Mouse (Mus musculus) G1E (cell line): Measurements from ENCODE around the gene Cpt1c. TPM values are rescaled to one million over a fixed set of nuclear protein-coding genes. Genes with fewer than 3 reads are reported as not detected.
"Not testable (repeated sequence)": the region's sequence is repeated elsewhere in the genome, so short reads cannot be mapped to it uniquely, and the experiment has no call there.

ENCODE experiments used
- ATAC-seq: 2 replicates; pipeline ENCODE4 v1.8.0; 2016; ENCODE audit warnings: mild to moderate bottlenecking; ENCODE audit not compliant: insufficient number of reproducible peaks, poor library complexity, low FRiP score, severe bottlenecking; ENCODE audit errors: extremely low read depth
- DNase-seq: peaks from one replicate; pipeline ENCODE4 v3.0.0; 2012; ENCODE audit warnings: low spot score
- H3K27me3 ChIP-seq: 2 replicates; pipeline ENCODE4 v1.6.1; 2012; ENCODE audit warnings: mild to moderate bottlenecking, low read length, inconsistent platforms; ENCODE audit not compliant: insufficient read depth
- H3K36me3 ChIP-seq: replicated peaks from 2 replicates; pipeline ENCODE3; 2012; ENCODE audit warnings: mild to moderate bottlenecking, inconsistent platforms
- H3K4me1 ChIP-seq: 2 replicates; pipeline ENCODE4 v1.6.1; 2012; ENCODE audit warnings: low read depth, low read length, inconsistent platforms, mixed read lengths; ENCODE audit not compliant: insufficient read depth
- H3K4me3 ChIP-seq: 2 replicates; pipeline ENCODE4 v1.5.1; 2012; ENCODE audit warnings: low read depth, mild to moderate bottlenecking, inconsistent platforms, low read length, moderate library complexity, mixed read lengths
- H3K9me3 ChIP-seq: replicated peaks from 2 replicates; pipeline ENCODE4 v1.6.1; 2012; ENCODE audit warnings: inconsistent platforms
- CTCF ChIP-seq: IDR thresholded peaks from 2 replicates; pipeline ENCODE4 v1.5.1; 2012; ENCODE audit warnings: low read depth, low read length, inconsistent platforms, mixed read lengths
- GATA1 ChIP-seq: IDR thresholded peaks from 2 replicates; pipeline ENCODE4 v1.6.1; 2012; ENCODE audit warnings: borderline replicate concordance, low read length, inconsistent platforms, mixed read lengths
- GATA2 ChIP-seq: IDR thresholded peaks from 2 replicates; pipeline ENCODE4 v1.6.1; 2012; ENCODE audit warnings: low read depth, low read length, inconsistent platforms, borderline replicate concordance
- POLR2AphosphoS5 ChIP-seq: IDR thresholded peaks from 2 replicates; pipeline ENCODE4 v1.6.1; 2012; ENCODE audit warnings: low read depth, low read length, inconsistent platforms; ENCODE audit not compliant: insufficient replicate concordance
- TAL1 ChIP-seq: conservative IDR thresholded peaks from 2 replicates; pipeline ENCODE4 v1.6.1; 2012; ENCODE audit warnings: low read depth, low read length, inconsistent platforms, mixed read lengths
- polyA plus RNA-seq: library from polyadenylated mRNA; stranded (reverse); fragments of >175 nt; gene quantifications from 2 replicates; pipeline ENCODE4 v1.2.3, GENCODE M21; 2012
- total RNA-seq, 2 experiments: library from RNA; stranded (forward) in 1 of 2; stranded (reverse) in 1 of 2; fragments of 200-1000 nt in 1 of 2; fragments of >200 nt in 1 of 2; fragmentation: Nextera tagmentation in 1 of 2; gene quantifications; 2 replicates each; pipeline ENCODE4 v1.2.3; 2014 to 2017

Cpt1c gene
- total RNA-seq (2014; fragmentation: Nextera tagmentation) (0.53 and 2.4 TPM in 2 replicates), total RNA-seq (2017) (0.11 and 0.23 TPM in 2 replicates), polyA plus RNA-seq (0.28 and 0.33 TPM in 2 replicates)

DNA sequence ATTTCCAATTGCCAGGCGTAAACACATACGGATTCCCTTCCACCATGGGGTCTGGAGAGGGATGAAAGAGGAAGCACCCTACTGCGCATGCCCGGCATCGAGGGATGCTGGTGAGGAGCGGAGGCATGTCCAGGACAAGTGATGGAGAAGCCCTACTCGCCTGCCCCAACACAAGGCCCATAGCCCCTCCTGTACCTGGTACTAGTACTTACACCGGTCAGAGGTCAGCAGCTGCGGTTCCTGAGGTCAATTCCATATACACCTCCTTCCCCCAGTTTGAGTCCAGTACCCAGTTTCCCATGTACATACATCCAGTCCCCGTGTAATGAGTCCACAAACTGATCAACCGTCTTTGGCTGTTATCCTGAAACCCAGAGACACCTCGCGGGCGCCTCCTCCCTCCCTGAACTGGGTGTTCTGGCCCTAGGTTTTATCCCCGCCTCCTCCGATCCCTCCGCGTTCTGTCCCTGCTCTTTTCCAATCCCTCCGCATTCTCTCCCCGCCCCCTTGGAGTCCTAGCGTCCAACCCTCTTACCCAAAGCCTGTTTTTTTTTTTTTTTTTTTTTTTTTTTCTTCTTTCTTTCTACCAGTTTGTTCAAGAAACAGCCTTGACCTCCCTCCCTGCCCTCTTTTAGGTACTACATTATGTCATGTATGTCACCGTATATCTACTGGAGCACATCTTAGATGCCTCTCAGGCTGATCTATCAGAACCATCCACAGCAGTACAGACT is at the start of gene Cpt1c:
Gene Cpt1c, minus strand, starts transcription at position 469 of the 734 bp plus-strand sequence.
- Histone ChIP-seq H3K4me1 (peaks cover 63% of the 10 kb centered on the region), H3K27me3 (peaks cover 29% of the 10 kb centered on the region), H3K4me3 (peak within 1 kb of the TSS; percentile 56; the same call in 1 of the 2 replicates), H3K9me3 (no peaks in the 10 kb centered on the region), H3K36me3 (peaks cover 47% of the 10 kb centered on the region)
- ATAC-seq: peak; percentile 8; the same call in 1 of the 2 replicates
- TF ChIP-seq POLR2AphosphoS5 (peak; percentile 79), CTCF (no peak)
- DNase-seq: peak; percentile 55

DNA sequence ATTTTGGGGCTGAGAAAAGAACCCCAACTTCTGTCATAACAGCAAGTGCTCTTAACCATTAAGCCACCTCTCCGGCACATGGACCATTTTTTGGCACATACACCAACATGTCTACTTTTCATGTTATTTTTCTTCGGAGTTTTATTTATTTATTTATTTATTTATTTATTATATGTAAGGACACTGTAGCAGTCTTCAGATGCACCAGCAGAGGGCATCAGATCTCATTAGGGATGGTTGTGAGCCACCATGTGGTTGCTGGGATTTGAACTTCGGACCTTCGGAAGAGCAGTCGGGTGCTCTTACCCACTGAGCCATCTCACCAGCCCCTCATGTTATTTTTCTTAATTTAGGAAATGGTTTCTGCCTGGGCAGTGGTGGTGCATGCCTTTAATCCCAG is 49.1 kb upstream of the Cpt1c start:
- Histone ChIP-seq H3K36me3 (peaks cover 39% of the 10 kb centered on the region), H3K27me3 (peaks cover 24% of the 10 kb centered on the region), H3K4me1 (peaks cover 27% of the 10 kb centered on the region)
- H3K4me3 ChIP-seq, ATAC-seq, H3K9me3 ChIP-seq, DNase-seq: not testable (repeated sequence)

DNA sequence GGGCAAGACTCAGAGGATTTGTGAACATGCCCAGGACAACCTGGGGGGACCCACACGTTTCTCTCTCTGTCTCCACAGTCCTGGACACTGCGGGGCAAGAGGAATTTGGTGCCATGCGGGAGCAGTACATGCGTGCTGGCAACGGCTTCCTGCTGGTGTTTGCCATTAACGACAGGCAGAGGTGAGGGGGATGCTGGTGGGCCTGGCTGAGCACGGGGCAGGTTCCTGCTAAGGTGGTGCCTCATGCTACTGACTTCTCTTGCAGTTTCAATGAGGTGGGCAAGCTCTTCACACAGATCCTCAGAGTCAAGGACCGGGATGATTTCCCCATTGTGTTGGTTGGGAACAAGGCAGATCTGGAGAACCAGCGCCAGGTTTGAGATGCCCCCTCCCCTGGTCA is 45.6 kb upstream of the Cpt1c start:
- Histone ChIP-seq H3K4me3 (no peak overlapping the region), H3K27me3 (peaks cover 24% of the 10 kb centered on the region), H3K36me3 (peaks cover 8% of the 10 kb centered on the region), H3K4me1 (peaks cover 35% of the 10 kb centered on the region), H3K9me3 (no peaks in the 10 kb centered on the region)
- ATAC-seq (no peak), DNase-seq (no peak)
- TF ChIP-seq CTCF: no peak
- TF ChIP-seq TAL1: no peak
- no peak for TF ChIP-seq GATA1
- TF ChIP-seq POLR2AphosphoS5: no peak
- TF ChIP-seq GATA2: no peak

DNA sequence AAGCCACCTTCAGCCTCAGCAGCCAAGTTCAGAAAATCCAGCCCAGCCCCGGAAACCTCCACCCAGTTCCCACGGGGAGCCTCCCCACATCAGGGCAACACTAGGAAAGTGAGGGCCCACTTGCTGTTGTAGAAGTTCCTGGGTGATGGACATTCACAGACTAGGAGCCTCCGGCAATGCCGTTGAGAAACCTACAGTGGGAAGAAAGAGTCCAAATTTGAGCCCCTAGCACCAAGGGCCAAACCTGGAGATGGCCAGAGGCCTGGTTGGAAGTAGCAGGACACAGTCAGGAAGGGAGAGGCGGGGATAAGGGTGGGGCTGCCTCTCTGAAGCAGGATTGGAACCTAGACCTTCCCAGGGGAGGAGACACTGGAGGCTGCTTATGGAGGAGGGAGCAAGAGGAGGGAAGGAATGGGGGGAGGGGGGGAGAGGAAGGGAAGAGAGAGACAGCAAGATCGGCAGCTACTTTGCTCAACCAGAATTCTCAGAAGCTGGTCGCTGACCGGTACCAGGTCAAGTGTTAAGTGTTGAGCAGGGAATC is 44.5 kb upstream of the Cpt1c start:
- TF ChIP-seq TAL1: no peak
- DNase-seq: no peak
- Histone ChIP-seq H3K9me3 (no peaks in the 10 kb centered on the region), H3K4me1 (peaks cover 40% of the 10 kb centered on the region), H3K27me3 (peaks cover 24% of the 10 kb centered on the region), H3K36me3 (peaks cover 8% of the 10 kb centered on the region), H3K4me3 (no peak overlapping the region)
- ATAC-seq: no peak

GRCm38 (mm10) chr7:45017242-45018061 is 42.8 kb upstream of the Cpt1c start, which contains the start of gene Rras:
Gene Rras, plus strand, starts transcription at chr7:45017961.
- peak within 1 kb of the TSS; percentile 92 for H3K4me3 ChIP-seq
- ATAC-seq (peak; percentile 88), DNase-seq (peak; percentile 91)
- peaks cover 24% of the 10 kb centered on the region for H3K27me3 ChIP-seq
- no peak for TF ChIP-seq POLR2AphosphoS5
- TF ChIP-seq GATA2: no peak
- no peak for TF ChIP-seq CTCF
- no peak for TF ChIP-seq GATA1
- no peak for TF ChIP-seq TAL1
- no peaks in the 10 kb centered on the region for H3K9me3 ChIP-seq
- peaks cover 25% of the 10 kb centered on the region for H3K36me3 ChIP-seq
- H3K4me1 ChIP-seq: peaks cover 56% of the 10 kb centered on the region

- Histone ChIP-seq H3K9me3 (no peaks in the 10 kb centered on the region), H3K4me3 (peak overlapping the region; percentile 92), H3K27me3 (peaks cover 24% of the 10 kb centered on the region), H3K4me1 (peaks cover 59% of the 10 kb centered on the region), H3K36me3 (peaks cover 32% of the 10 kb centered on the region)
- no peak for TF ChIP-seq TAL1
- no peak for TF ChIP-seq POLR2AphosphoS5
- TF ChIP-seq GATA1: no peak
- TF ChIP-seq GATA2: no peak
- TF ChIP-seq CTCF: no peak
- ATAC-seq: no peak
- DNase-seq: no peak
Measured at GRCm38 (mm10) chr7:45016761-45017160, 42.1 kb upstream of the Cpt1c start.
